Mouse (Mus musculus) liver, postnatal 0 days (tissue): ENCODE measurements around the gene D130040H23Rik. TPM values are rescaled to one million over a fixed set of nuclear protein-coding genes. Genes with fewer than 3 reads are reported as not detected.
A peak's percentile ranks its signal among the peaks of the same experiment; 100 is the strongest.

Source experiments
- ATAC-seq: fragments of 200-750 bp; cut with Nextera tagmentation; 2 replicates; pipeline ENCODE4 v1.8.0; 2017; ENCODE audit warnings: mild to moderate bottlenecking, moderate library complexity
- DNase-seq: peaks from one replicate; pipeline ENCODE4 v3.0.0-alpha.2; 2016
- H3K27ac ChIP-seq: fragments of 300-500 bp; sonication (generic); 2 replicates; pipeline ENCODE4 v1.5.1; 2014; ENCODE audit warnings: antibody characterized with exemption, moderate library complexity, mild to moderate bottlenecking, low read depth
- H3K27me3 ChIP-seq: fragments of 300-500 bp; sonication (generic); 2 replicates; pipeline ENCODE4 v1.6.1; 2014; ENCODE audit warnings: low read length, control low read depth, mixed read lengths; ENCODE audit not compliant: insufficient read depth
- H3K36me3 ChIP-seq: fragments of 300-500 bp; sonication (generic); replicated peaks from 2 replicates; pipeline ENCODE4 v1.6.1; 2014; ENCODE audit warnings: mild to moderate bottlenecking, control low read depth, low read length, moderate library complexity, mixed read lengths; ENCODE audit not compliant: insufficient read depth
- H3K4me1 ChIP-seq: fragments of 300-500 bp; sonication (generic); 2 replicates; pipeline ENCODE4 v1.6.1; 2014; ENCODE audit warnings: antibody characterized with exemption, mild to moderate bottlenecking, control low read depth; ENCODE audit not compliant: insufficient read depth
- H3K4me2 ChIP-seq: fragments of 300-500 bp; sonication (generic); 2 replicates; pipeline ENCODE4 v1.6.1; 2014; ENCODE audit warnings: low read depth, mild to moderate bottlenecking, low read length, moderate library complexity, mixed read lengths
- H3K4me3 ChIP-seq: fragments of 300-500 bp; sonication (generic); 2 replicates; pipeline ENCODE4 v1.5.1; 2014; ENCODE audit warnings: low read depth, low read length
- H3K9ac ChIP-seq: fragments of 300-500 bp; sonication (generic); replicated peaks from 2 replicates; pipeline ENCODE4 v1.6.1; 2014; ENCODE audit warnings: mild to moderate bottlenecking, moderate library complexity
- H3K9me3 ChIP-seq: fragments of 300-500 bp; sonication (generic); 2 replicates; pipeline ENCODE4 v1.6.1; 2016; ENCODE audit warnings: mild to moderate bottlenecking, control low read depth, low read length, mixed read lengths
- CTCF ChIP-seq: sonication (generic); IDR thresholded peaks from 2 replicates; pipeline ENCODE4 v1.5.1; 2016; ENCODE audit warnings: antibody characterized with exemption, low read depth
- EP300 ChIP-seq: IDR thresholded peaks from 2 replicates; pipeline ENCODE4 v1.6.1; 2016; ENCODE audit warnings: antibody characterized with exemption, low read depth, mild to moderate bottlenecking
- WGBS: fragments of 180-500 bp; shearing (Covaris S2); extraction: QIAGEN DNeasy Blood & Tissue Kit; methylation state at CpG from one replicate; pipeline ENCODE4 v1.1.7; 2014; ENCODE audit not compliant: insufficient replicate concordance; 5-methylcytosine and 5-hydroxymethylcytosine counted together
- polyA plus RNA-seq: library from polyadenylated mRNA; unstranded; fragments of >200 nt; fragmentation: Nextera tagmentation; extraction: Ambion mirVana; gene quantifications from 2 replicates; pipeline ENCODE4 v1.2.1, GENCODE M21; 2015

The D130040H23Rik gene
- polyA plus RNA-seq: 0.95 and 1.1 TPM in 2 replicates

GRCm38 (mm10) chr8:69270386-69271202 lies at the start of gene D130040H23Rik:
D130040H23Rik (plus strand) TSS chr8:69271080.
- ATAC-seq (peak; percentile 99), DNase-seq (peak; percentile 63)
- H3K27me3 ChIP-seq: no peaks in the 10 kb centered on the region
- peak within 1 kb of the TSS; percentile 69 for H3K4me2 ChIP-seq
- TF ChIP-seq CTCF (no peak), EP300 (no peak)
- no peaks in the 10 kb centered on the region for H3K4me1 ChIP-seq
- no peaks in the 10 kb centered on the region for H3K36me3 ChIP-seq
- peak within 1 kb of the TSS; percentile 41 for H3K27ac ChIP-seq
- peak within 1 kb of the TSS; percentile 53 for H3K4me3 ChIP-seq
- WGBS: 7% methylated on average over 12 of the region's 12 CpGs
- no peaks in the 10 kb centered on the region for H3K9me3 ChIP-seq
- peak within 1 kb of the TSS; percentile 57 for H3K9ac ChIP-seq

GRCm38 (mm10) chr8:69242541-69242940 lies 28.3 kb upstream of the D130040H23Rik start:
- ATAC-seq (no peak), DNase-seq (no peak)
- Histone ChIP-seq H3K9ac (no peak overlapping the region), H3K27me3 (no peaks in the 10 kb centered on the region), H3K4me1 (no peaks in the 10 kb centered on the region), H3K36me3 (no peaks in the 10 kb centered on the region), H3K9me3 (no peaks in the 10 kb centered on the region; the same call in 1 of the 2 replicates), H3K4me2 (no peak overlapping the region), H3K4me3 (no peak overlapping the region), H3K27ac (no peak overlapping the region)
- TF ChIP-seq CTCF: no peak
- TF ChIP-seq EP300: no peak
- whole genome bisulfite sequencing: 63% methylated on average over 2 of the region's 2 CpGs

GRCm38 (mm10) chr8:69268525-69268924 lies 2.4 kb upstream of the D130040H23Rik start:
- 0 out of 2 replicates have a peak, but pooled peaks have one; percentile 8 for TF ChIP-seq CTCF
- no peak for TF ChIP-seq EP300
- Histone ChIP-seq H3K9ac (no peak overlapping the region), H3K27me3 (no peaks in the 10 kb centered on the region), H3K27ac (no peak overlapping the region), H3K4me1 (no peaks in the 10 kb centered on the region), H3K36me3 (no peaks in the 10 kb centered on the region), H3K4me2 (no peak overlapping the region), H3K9me3 (no peaks in the 10 kb centered on the region), H3K4me3 (no peak overlapping the region)
- WGBS: 64% methylated on average over 4 of the region's 4 CpGs
- DNase-seq (no peak), ATAC-seq (no peak)

GRCm38 (mm10) chr8:69271203-69271554 lies 299 bp downstream of the D130040H23Rik start:
- peak overlapping the region; percentile 41; the same call in 1 of the 2 replicates for H3K27ac ChIP-seq

GRCm38 (mm10) chr8:69272435-69272834 lies 1.6 kb downstream of the D130040H23Rik start:
- no peak overlapping the region for H3K4me2 ChIP-seq
- 82% methylated on average over 6 of the region's 6 CpGs for WGBS
- H3K4me1 ChIP-seq: no peaks in the 10 kb centered on the region
- no peak for ATAC-seq
- DNase-seq: no peak
- TF ChIP-seq CTCF (no peak), EP300 (no peak)
- no peak overlapping the region for H3K4me3 ChIP-seq
- H3K27me3 ChIP-seq: no peaks in the 10 kb centered on the region
- H3K9me3 ChIP-seq: no peaks in the 10 kb centered on the region
- no peak overlapping the region for H3K27ac ChIP-seq
- H3K9ac ChIP-seq: no peak overlapping the region
- H3K36me3 ChIP-seq: no peaks in the 10 kb centered on the region

More at GRCm38 (mm10) chr8:69271203-69271554, 299 bp downstream of the D130040H23Rik start:
- TF ChIP-seq EP300: no peak
- Histone ChIP-seq H3K4me2 (peak overlapping the region; percentile 69), H3K4me1 (no peaks in the 10 kb centered on the region), H3K4me3 (peak overlapping the region; percentile 53), H3K27me3 (no peaks in the 10 kb centered on the region), H3K9me3 (no peaks in the 10 kb centered on the region), H3K36me3 (no peaks in the 10 kb centered on the region), H3K9ac (peak overlapping the region; percentile 57)
- ATAC-seq: peak; percentile 32; the same call in 1 of the 2 replicates
- 11% methylated on average over 6 of the region's 6 CpGs for WGBS
- DNase-seq: no peak

GRCm38 (mm10) chr8:69324771-69325170 lies 53.9 kb downstream of the D130040H23Rik start:
- WGBS: 75% methylated on average over 2 of the region's 2 CpGs
- Histone ChIP-seq H3K4me1 (no peaks in the 10 kb centered on the region), H3K4me2 (no peak overlapping the region), H3K27ac (no peak overlapping the region), H3K4me3 (no peak overlapping the region), H3K27me3 (no peaks in the 10 kb centered on the region), H3K9me3 (no peaks in the 10 kb centered on the region), H3K9ac (no peak overlapping the region), H3K36me3 (no peaks in the 10 kb centered on the region)
- no peak for DNase-seq
- no peak for ATAC-seq
- no peak for TF ChIP-seq EP300
- TF ChIP-seq CTCF: no peak
